Mouse (Mus musculus) midbrain, embryonic 10.5 days (tissue): ENCODE measurements at regions not wholly inside any gene's neighbourhood (a gene's known extent, or its start where the extent isn't known, plus 50 kb on each side); places are given as distances from the start of the nearest gene placed in this dataset.
A peak's percentile ranks its signal among the peaks of the same experiment; 100 is the strongest.

Source experiments
- DNase-seq: peaks from one replicate; pipeline ENCODE4 v3.0.0-alpha.2; 2017; ENCODE audit warnings: low spot score
- H3K27ac ChIP-seq: fragments of 300-500 bp; sonication (generic); replicated peaks from 2 replicates; pipeline ENCODE4 v1.5.1; 2016; ENCODE audit warnings: mild to moderate bottlenecking
- H3K27me3 ChIP-seq: fragments of 300-500 bp; sonication (generic); 2 replicates; pipeline ENCODE4 v1.6.1; 2016; ENCODE audit warnings: low read depth, mild to moderate bottlenecking; ENCODE audit not compliant: poor library complexity, severe bottlenecking
- H3K36me3 ChIP-seq: fragments of 300-500 bp; sonication (generic); 2 replicates; pipeline ENCODE4 v1.6.1; 2016; ENCODE audit warnings: mild to moderate bottlenecking, moderate library complexity
- H3K4me1 ChIP-seq: fragments of 300-500 bp; sonication (generic); 2 replicates; pipeline ENCODE4 v1.6.1; 2016
- H3K4me3 ChIP-seq: fragments of 300-500 bp; sonication (generic); 2 replicates; pipeline ENCODE4 v1.5.1; 2016; ENCODE audit warnings: mild to moderate bottlenecking, moderate library complexity
- H3K9me3 ChIP-seq: fragments of 300-500 bp; sonication (generic); replicated peaks from 2 replicates; pipeline ENCODE4 v1.6.1; 2016; ENCODE audit warnings: mild to moderate bottlenecking
- WGBS: fragments of 180-500 bp; shearing (Covaris S2); methylation state at CpG from one replicate; pipeline ENCODE4 v1.1.7; 2016; 5-methylcytosine and 5-hydroxymethylcytosine counted together

DNA sequence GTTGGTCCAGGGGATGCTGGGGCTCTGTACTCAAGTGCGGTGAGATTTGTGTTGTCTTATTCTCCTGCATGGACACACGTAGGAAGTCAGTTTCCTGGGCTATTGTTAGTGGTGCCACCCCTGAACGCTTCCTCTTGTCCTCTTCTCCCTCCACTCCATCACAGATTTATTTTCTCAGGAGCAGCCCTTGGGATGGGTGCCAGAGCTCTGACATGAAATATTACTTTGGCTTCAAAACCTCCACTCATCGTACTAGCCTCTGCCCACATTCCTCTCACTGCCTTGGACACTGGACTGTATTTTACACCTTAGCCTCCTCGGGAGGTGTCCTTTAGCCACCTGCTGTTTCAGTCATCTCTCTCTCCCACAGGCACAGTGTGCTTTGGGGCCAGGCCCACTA, 139.6 kb downstream of the Efnb1 start:
- H3K4me3 ChIP-seq: no peak overlapping the region
- H3K27ac ChIP-seq: no peak overlapping the region
- H3K36me3 ChIP-seq: no peaks in the 10 kb centered on the region
- DNase-seq: no peak
- H3K9me3 ChIP-seq: no peaks in the 10 kb centered on the region
- peaks cover 99% of the 10 kb centered on the region for H3K27me3 ChIP-seq
- H3K4me1 ChIP-seq: peaks cover 3% of the 10 kb centered on the region
- 89% methylated on average over 5 of the region's 5 CpGs for WGBS

- Histone ChIP-seq H3K36me3 (no peaks in the 10 kb centered on the region), H3K9me3 (no peaks in the 10 kb centered on the region)
Observed at GRCm38 (mm10) chrX:99271908-99272307, 136.0 kb downstream of the Efnb1 start.

GRCm38 (mm10) chrX:99249038-99249607, 113.2 kb downstream of the Efnb1 start:
- Histone ChIP-seq H3K9me3 (no peaks in the 10 kb centered on the region), H3K27me3 (peaks cover 98% of the 10 kb centered on the region), H3K36me3 (no peaks in the 10 kb centered on the region), H3K4me3 (no peak overlapping the region), H3K4me1 (no peaks in the 10 kb centered on the region), H3K27ac (no peak overlapping the region)
- no peak for DNase-seq
- WGBS: 80% methylated on average over 5 of the region's 5 CpGs

More at GRCm38 (mm10) chrX:99271908-99272307, 136.0 kb downstream of the Efnb1 start:
- DNase-seq: no peak
- 86% methylated on average over 3 of the region's 3 CpGs for WGBS
- H3K4me3 ChIP-seq: no peak overlapping the region
- H3K27me3 ChIP-seq: peaks cover 95% of the 10 kb centered on the region
- H3K4me1 ChIP-seq: no peaks in the 10 kb centered on the region
- no peak overlapping the region for H3K27ac ChIP-seq

DNA sequence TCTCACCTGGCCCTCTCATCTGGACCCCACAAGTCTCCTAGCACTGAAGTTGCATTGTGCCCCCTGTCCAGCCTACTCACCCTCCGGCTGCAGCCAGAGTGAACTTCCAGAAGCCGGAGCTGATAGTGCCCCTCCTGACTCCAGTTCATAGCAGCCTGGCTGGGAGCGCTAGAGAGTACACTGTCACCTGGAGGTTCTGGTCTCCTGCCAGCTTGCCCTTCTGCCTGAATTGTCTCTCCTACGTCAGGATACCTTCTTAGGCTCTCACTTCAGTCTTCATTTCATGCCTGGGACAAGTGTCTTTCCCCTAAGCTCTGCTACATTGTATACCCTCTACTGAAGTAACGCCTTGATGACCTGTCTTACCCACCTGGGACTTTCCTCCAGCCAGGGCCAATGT, 112.3 kb downstream of the Efnb1 start:
- Histone ChIP-seq H3K27ac (no peak overlapping the region), H3K9me3 (no peaks in the 10 kb centered on the region), H3K36me3 (no peaks in the 10 kb centered on the region), H3K27me3 (peaks cover 98% of the 10 kb centered on the region), H3K4me3 (no peak overlapping the region), H3K4me1 (no peaks in the 10 kb centered on the region)
- no peak for DNase-seq
- 92% methylated on average over 5 of the region's 5 CpGs for WGBS

GRCm38 (mm10) chrX:99246704-99247103, 110.8 kb downstream of the Efnb1 start:
- H3K27ac ChIP-seq: no peak overlapping the region
- H3K9me3 ChIP-seq: no peaks in the 10 kb centered on the region
- H3K36me3 ChIP-seq: no peaks in the 10 kb centered on the region
- no peak overlapping the region for H3K4me3 ChIP-seq
- no peak for DNase-seq
- peaks cover 98% of the 10 kb centered on the region for H3K27me3 ChIP-seq
- H3K4me1 ChIP-seq: 0 out of 2 replicates have a peak, but pooled peaks cover 2% of the 10 kb centered on the region
- WGBS: 67% methylated on average over 2 of the region's 2 CpGs

GRCm38 (mm10) chrX:99246051-99246450, 110.1 kb downstream of the Efnb1 start:
- 93% methylated on average over 8 of the region's 8 CpGs for WGBS
- no peak overlapping the region for H3K27ac ChIP-seq
- no peak overlapping the region for H3K4me3 ChIP-seq
- H3K27me3 ChIP-seq: peaks cover 98% of the 10 kb centered on the region
- 0 out of 2 replicates have a peak, but pooled peaks cover 3% of the 10 kb centered on the region for H3K4me1 ChIP-seq
- H3K36me3 ChIP-seq: no peaks in the 10 kb centered on the region
- DNase-seq: no peak
- H3K9me3 ChIP-seq: no peaks in the 10 kb centered on the region

DNA sequence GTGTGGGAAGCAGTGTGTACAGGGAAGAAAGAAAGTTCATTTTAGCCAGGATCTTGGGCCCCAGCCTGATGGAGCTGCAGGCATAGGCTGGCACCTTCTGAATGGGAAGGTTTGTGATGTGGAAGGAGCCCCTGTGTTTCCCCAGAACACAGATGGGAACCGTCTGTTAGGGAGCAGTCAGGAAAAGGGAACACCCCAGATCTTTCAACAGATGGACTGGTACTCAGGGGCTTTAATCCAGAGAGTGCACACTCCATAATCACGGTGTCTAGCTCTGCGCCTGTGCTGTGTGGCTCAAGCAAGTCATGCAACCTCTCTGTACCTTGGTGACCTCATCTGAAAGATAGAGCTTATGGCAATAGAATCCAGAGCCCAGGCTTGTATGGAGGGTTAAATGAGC, 109.6 kb downstream of the Efnb1 start:
- Histone ChIP-seq H3K36me3 (no peaks in the 10 kb centered on the region), H3K27ac (no peak overlapping the region), H3K9me3 (no peaks in the 10 kb centered on the region), H3K27me3 (peaks cover 98% of the 10 kb centered on the region), H3K4me3 (no peak overlapping the region), H3K4me1 (0 out of 2 replicates have a peak, but pooled peaks cover 3% of the 10 kb centered on the region)
- DNase-seq: no peak
- WGBS: 90% methylated on average over 3 of the region's 3 CpGs

- Histone ChIP-seq H3K36me3 (no peaks in the 10 kb centered on the region), H3K4me3 (no peak overlapping the region), H3K27ac (no peak overlapping the region), H3K4me1 (0 out of 2 replicates have a peak, but pooled peaks cover 3% of the 10 kb centered on the region), H3K9me3 (no peaks in the 10 kb centered on the region), H3K27me3 (peaks cover 99% of the 10 kb centered on the region)
- DNase-seq: no peak
- WGBS: 92% methylated on average over 5 of the region's 5 CpGs
Observed at GRCm38 (mm10) chrX:99243251-99243650, 107.3 kb downstream of the Efnb1 start.

- Histone ChIP-seq H3K4me3 (no peak overlapping the region), H3K27ac (no peak overlapping the region), H3K27me3 (peaks cover 99% of the 10 kb centered on the region), H3K36me3 (no peaks in the 10 kb centered on the region), H3K9me3 (no peaks in the 10 kb centered on the region), H3K4me1 (0 out of 2 replicates have a peak, but pooled peaks cover 3% of the 10 kb centered on the region)
- peak; percentile 16 for DNase-seq
- WGBS: 54% methylated on average over 5 of the region's 5 CpGs
Observed at GRCm38 (mm10) chrX:99241684-99242118, 105.8 kb downstream of the Efnb1 start.

- DNase-seq: no peak
- Histone ChIP-seq H3K36me3 (no peaks in the 10 kb centered on the region), H3K27me3 (peaks cover 98% of the 10 kb centered on the region), H3K4me1 (peaks cover 25% of the 10 kb centered on the region), H3K4me3 (no peak overlapping the region), H3K9me3 (no peaks in the 10 kb centered on the region), H3K27ac (peak overlapping the region; percentile 65; the same call in 1 of the 2 replicates)
- 59% methylated on average over 3 of the region's 3 CpGs for WGBS
Observed at GRCm38 (mm10) chrX:99233035-99233434, 97.1 kb downstream of the Efnb1 start.

DNA sequence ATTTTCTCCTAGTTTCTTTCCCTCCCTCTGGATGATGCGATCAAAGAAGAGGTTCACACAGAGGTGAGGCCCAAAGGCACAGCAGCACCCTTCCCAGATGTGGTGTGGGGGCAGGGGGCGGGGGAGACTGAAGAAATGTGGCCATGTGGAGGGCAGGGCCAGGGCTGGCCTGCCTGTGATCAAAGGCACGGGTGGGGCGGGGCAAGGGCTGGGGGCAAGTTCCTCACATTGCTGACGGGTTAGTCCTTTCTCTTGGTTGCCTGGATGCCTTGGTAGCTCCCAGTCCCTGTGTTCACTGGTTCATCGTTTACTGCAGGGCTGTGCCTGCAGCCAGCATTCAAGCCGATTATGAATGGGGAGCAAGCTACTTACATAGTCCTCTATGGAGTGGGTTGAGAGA, 96.4 kb downstream of the Efnb1 start:
- no peak overlapping the region for H3K4me3 ChIP-seq
- H3K27me3 ChIP-seq: peaks cover 98% of the 10 kb centered on the region
- H3K9me3 ChIP-seq: no peaks in the 10 kb centered on the region
- WGBS: 45% methylated on average over 7 of the region's 7 CpGs
- H3K36me3 ChIP-seq: no peaks in the 10 kb centered on the region
- DNase-seq: peak; percentile 62
- H3K4me1 ChIP-seq: peaks cover 25% of the 10 kb centered on the region
- H3K27ac ChIP-seq: peak overlapping the region; percentile 64

DNA sequence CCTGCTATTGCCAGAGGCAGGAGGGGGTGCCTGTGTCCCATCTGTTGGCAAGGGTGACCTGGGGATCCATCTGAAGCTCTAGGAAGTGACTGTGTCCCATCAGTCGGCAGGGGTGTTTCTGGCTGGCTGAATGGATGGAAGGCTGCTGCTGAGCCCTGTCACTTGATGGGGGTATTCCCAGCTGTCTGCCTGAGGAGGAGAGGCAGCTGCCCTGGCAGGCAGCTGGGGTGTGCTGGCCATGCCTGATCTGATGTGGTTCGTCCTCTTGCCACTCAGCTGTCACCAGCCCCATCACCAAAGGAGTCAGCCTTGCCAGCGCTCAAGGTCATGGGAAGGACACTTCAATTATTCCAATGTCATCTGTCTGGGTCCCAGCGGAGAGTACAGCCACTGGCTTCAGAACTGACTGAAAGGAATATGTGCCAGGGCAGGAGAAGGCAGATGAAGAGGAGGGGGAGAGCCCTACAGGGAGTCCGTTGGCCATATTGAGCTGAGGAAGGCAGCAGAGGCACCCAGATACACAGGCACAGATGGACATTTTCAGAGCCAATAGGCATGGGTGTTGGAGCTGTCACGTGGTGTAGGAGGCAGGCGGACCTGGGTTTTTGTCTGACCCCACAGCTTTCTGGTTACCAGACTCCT, 89.3 kb downstream of the Efnb1 start:
- Histone ChIP-seq H3K27me3 (peaks cover 98% of the 10 kb centered on the region), H3K36me3 (no peaks in the 10 kb centered on the region), H3K4me1 (peaks cover 30% of the 10 kb centered on the region), H3K9me3 (no peaks in the 10 kb centered on the region), H3K27ac (no peak overlapping the region), H3K4me3 (no peak overlapping the region)
- WGBS: 84% methylated on average over 7 of the region's 7 CpGs
- DNase-seq: no peak

GRCm38 (mm10) chrX:99222017-99222416, 86.1 kb downstream of the Efnb1 start:
- H3K27ac ChIP-seq: no peak overlapping the region
- H3K4me3 ChIP-seq: no peak overlapping the region
- H3K27me3 ChIP-seq: peaks cover 98% of the 10 kb centered on the region
- no peak for DNase-seq
- peaks cover 59% of the 10 kb centered on the region for H3K4me1 ChIP-seq
- no peaks in the 10 kb centered on the region for H3K36me3 ChIP-seq
- H3K9me3 ChIP-seq: no peaks in the 10 kb centered on the region
- WGBS: 85% methylated on average over 5 of the region's 5 CpGs
